Mouse (Mus musculus) ES-Bruce4 (cell line): ENCODE measurements around the gene Fgr.

Experiments used
- CTCF ChIP-seq: IDR thresholded peaks from one replicate; pipeline ENCODE4 v1.8.1; 2011; ENCODE audit warnings: low read depth, low read length
- EP300 ChIP-seq: IDR thresholded peaks from 2 replicates; pipeline ENCODE4 v1.6.1; 2011; ENCODE audit warnings: low read depth, low read length; ENCODE audit not compliant: insufficient read depth
- POLR2A ChIP-seq: IDR thresholded peaks from one replicate; pipeline ENCODE4 v1.8.1; 2011; ENCODE audit warnings: low read length; ENCODE audit not compliant: insufficient read depth

- TF ChIP-seq CTCF (no peak), POLR2A (no peak), EP300 (no peak)
Measured at GRCm38 (mm10) chr4:133042244-133042643, 68.3 kb downstream of the Fgr start.
